Mouse (Mus musculus) left cerebral cortex, postnatal 36 days (tissue): ENCODE measurements around the gene Zfp983. TPM values are rescaled to one million over a fixed set of nuclear protein-coding genes. Genes with fewer than 3 reads are reported as not detected.
"Not testable (repeated sequence)": the region's sequence is repeated elsewhere in the genome, so short reads cannot be mapped to it uniquely, and the experiment has no call there.

Experiments used
- DNase-seq, 2 experiments: peaks; one replicate each; pipeline ENCODE4 v3.0.0; 2021 to 2022; ENCODE audit warnings: low spot score in 2 of 2, mixed read lengths in 1 of 2
- intact Hi-C: fragments of 180-260 bp; cut with DNase I; formaldehyde crosslinking; loops from one replicate; pipeline ENCODE4 v1.15.1; 2025
- total RNA-seq, 2 experiments: library from RNA; stranded (reverse); gene quantifications; 2 replicates each; pipeline ENCODE4 v1.2.3; 2021

Gene Zfp983
- 10 to 100 TPM; 10.6 to 12.1 TPM for total RNA-seq

DNA sequence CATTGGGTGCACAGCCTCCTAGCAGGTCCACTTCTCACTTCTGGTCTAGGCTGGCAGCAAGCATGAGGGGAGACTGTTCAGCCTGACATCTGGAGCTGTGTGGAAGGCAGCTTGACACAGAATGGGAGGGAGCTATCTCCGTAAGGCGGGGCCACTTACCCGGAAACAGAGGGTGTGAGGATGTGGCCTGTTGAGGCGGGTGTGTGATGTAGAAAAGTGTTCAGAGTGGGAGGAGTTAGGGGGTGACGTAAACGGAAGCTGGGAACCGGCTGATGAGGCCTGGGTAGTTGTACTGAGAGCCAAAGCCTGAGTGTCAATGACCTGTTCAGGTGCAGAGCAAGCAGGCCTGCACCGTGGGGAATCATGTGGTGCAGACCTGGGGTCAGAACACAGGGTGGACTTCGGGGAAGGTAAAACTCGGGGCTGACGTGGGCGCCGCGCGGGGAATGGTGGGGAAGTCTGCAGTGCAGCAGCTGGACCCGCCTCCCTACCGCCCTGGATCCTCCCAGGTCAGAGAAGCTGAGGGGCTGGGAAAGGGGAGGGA, at the start of gene Zfp983:
Gene Zfp983, plus strand, starts transcription at position 261 of the 544 bp plus-strand sequence.
- intact Hi-C loops = not testable (repeated sequence)
- peak; percentile 59 to 64 for DNase-seq

DNA sequence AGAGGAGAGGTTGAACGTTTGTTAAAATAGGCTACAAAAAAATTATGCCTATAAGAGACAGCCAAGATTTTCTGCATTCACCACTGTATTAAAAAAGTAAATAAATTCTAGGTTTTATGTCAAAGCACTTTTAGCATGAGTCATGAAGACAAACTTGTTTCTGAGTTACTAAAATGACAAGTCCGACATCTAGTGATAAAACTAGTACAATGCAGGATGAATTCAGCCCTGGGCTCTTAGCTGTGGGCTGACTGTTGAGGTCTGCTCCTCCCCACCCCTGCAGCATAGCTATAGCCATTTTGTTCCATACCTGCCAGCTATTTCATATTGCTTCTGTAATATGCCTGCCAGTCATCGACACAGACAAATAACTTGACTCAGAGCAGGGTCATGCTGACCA, 34.1 kb upstream of the Zfp983 start:
- intact Hi-C loops = no loop called here
- no peak for DNase-seq

DNA sequence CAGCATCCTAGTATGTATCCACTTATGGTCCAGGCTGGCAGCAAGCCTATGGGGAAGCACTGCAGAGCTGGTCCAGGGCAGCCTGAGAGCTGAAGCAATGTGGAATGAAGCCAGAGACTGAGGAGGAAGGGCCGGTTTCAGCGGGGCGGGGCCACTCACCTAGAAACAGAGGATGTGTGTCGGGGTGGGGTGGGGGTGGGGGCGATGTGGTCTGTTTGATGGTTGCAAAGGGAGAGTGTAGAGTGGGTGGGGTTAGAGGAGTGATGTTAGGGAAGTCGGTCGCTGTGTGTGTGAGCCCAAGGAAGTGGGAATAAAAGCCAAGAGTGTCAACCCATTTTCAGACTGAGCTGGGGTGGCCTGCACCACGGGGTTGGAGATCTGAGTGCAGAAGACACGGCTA, 33.1 kb upstream of the Zfp983 start:
- no peak for DNase-seq
- intact Hi-C loops = no loop called here

DNA sequence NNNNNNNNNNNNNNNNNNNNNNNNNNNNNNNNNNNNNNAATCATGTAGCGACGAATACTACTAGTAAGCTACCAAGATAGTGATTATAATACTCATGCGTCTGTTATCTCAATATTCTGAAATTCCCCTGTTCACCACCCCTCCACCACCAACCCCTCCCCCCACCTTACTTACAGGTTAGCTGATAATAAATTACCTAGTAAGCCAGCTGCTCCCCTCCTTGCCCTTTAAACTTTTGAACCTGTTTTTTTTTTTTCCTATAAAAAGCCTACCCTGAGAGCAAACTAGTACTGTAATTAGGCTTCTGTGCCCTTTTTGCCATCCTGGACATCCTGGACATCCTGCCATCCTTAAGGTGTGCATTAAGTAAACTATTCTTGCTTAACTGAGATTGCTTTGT, 26.8 kb upstream of the Zfp983 start:
- intact Hi-C loops = no loop called here
- DNase-seq = no peak

DNA sequence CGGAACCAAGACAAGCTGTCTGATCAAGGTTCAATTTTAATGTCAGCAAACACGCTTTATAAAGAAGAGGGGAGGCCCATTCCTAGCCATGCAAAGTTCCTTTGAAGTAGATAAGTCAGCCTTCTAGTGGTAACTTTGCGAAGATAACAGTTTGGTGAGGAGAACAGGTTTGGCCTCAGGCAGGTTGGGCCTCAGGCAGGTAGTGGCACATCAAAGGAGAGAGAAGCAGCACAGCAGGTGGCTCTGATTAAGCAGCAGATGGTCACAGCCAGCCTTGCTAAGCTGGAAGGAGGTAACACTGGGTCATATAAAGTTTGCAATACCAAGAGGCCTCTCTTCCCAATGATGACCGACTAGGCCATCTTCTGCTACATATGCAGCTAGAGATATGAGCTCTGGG, 14.7 kb upstream of the Zfp983 start:
- intact Hi-C loops, DNase-seq: not testable (repeated sequence)

DNA sequence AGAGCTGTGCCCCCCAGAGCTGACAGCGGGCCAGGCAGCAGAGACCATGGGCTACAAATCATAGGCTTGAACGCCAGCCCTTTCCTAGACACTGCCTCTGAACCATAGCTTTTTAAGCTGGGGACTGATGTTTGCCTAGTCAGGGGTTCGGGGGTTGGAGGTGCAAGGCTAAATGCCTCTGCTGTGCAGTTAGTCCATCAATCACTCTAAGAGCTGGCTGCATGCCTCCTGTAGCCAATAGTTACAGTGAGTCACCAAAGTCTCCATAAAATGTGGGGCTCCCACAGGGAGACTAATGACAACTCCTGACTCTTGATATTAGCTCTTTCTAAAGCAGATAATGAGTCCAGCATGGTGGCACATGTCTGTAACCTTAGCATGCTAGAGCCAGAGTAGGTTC, 1.6 kb upstream of the Zfp983 start:
- intact Hi-C loops = loop anchor here (1.0 kb wide), 1 partner anchor 29 kb away; no protein-coding TSS in a partner anchor
- DNase-seq = no peak

DNA sequence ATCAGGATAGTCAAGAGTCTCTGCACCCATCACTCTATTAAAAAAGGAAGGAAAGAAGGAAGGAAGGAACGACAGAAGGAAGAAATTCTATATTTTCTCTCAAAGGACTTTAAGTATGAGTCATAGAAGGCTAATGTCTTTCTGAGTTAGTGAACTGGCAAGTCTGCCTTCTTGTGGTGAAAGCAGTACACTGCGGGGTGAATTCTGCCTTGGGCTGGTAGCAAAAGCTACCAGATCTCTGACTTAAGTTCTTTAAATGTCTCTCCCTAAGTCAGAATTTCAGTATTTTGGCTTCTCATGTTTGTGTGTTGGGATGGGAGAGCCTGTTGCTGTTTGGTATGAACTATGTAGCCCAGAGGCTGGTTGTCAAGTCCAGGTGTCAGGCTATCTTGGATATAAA, 488 bp upstream of the Zfp983 start:
- DNase-seq = no peak
- intact Hi-C loops = no loop called here

DNA sequence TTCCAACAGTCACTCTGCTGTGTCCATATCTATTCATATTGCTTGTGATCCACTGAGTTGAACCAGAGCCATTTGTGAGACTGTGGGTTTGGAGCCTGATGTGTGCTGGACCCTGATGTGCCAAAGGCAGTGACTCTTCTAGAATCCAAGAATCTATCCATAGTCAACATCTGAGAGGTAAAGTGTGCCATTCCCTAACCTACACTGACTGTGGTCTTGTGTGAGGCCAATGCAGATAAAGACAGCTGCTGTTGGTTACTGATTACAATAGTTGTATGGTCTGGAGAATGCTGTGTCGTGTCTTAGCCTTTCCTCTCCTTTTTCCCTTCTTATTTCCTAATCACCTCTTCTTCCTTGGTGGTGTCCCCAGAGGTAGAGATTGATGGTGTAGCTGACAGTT, 28.4 kb downstream of the Zfp983 start:
- DNase-seq, intact Hi-C loops: not testable (repeated sequence)

DNA sequence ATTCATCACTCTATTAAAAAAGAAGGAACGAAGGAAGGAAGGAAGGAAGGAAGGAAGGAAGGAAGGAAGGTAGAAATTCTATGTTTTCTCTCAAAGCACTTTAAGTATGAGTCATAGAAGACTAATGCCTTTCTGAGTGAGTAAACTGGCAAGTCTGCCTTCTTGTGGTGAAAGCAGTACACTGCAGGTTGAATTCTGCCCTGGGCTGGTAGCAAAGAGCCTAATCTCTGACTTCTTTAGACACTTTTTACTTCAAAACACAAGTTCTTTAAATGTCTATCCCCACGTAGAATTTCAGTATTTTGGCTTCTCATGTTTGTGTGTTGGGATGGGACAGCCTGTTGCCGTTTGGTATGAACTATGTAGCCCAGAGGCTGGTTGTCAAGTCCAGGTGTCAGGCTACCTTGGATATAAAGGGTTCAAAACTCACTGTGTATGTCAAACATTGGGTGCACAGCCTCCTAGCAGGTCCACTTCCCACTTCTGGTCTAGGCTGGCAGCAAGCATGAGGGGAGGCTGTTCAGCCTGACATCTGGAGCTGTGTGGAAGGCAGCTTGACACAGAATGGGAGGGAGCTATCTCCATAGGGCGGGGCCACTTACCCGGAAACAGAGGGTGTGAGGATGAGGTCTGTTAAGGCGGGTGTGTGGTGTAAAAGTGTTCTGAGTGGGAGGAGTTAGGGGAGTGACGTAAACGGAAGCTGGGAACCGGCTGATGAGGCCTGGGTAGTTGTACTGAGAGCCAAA, 29.0 kb downstream of the Zfp983 start:
- intact Hi-C loops = no loop called here

DNA sequence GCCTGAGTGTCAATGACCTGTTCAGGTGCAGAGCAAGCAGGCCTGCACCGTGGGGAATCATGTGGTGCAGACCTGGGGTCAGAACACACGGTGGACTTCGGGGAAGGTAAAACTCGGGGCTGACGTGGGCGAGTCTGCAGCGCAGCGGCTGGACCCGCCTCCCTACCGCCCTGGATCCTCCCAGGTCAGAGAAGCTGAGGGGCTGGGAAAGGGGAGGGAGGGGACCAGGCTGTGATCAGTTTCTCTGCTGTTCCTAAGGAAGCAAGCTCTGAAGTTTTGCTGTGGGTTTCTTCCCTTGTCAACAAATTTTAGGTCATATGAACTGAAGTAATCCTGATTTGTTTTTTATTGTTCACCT, 29.6 kb downstream of the Zfp983 start:
- DNase-seq, intact Hi-C loops: not testable (repeated sequence)

More for the DNA sequence above, 29.0 kb downstream of the Zfp983 start:
- DNase-seq = peak; percentile 75 to 81

DNA sequence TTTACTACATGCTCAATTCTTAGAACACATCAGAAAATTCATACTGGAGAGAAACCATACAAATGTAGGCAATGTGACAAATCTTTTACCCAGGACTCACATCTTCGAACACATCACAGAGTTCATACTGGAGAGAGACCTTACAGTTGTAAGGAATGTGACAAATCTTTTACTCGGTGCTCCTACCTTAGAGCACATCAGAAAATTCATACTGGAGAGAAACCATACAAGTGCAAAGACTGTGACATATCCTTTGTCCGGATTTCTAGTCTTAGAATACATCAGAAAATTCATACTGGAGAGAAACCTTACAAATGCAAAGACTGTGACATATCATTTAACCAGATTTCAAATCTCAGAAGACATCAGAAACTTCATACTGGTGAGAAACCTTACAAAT, 41.1 kb downstream of the Zfp983 start, which contains the start of gene Gm10226:
Gene Gm10226, plus strand, starts transcription at position 301 of the 400 bp plus-strand sequence.
- no peak for DNase-seq
- intact Hi-C loops = no loop called here

DNA sequence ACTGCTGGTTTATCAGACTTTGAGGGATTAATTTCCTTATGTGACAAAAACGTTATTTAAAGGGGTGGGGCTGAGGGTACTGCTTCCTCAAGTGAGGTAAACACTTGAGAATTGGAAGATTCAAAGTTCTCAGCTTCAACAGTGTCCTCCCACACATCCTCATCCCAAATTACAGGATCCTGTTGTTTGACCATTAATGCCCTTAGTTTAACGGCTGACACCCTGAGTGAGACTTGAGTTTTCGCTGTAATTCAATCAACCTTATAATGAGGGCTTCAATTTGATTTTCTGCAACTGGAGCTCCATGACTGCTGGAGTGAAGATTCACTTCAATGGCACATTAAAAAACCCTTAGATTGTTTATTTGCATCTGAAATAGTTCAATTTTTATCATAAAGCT, 42.9 kb downstream of the Zfp983 start:
- DNase-seq = no peak
- intact Hi-C loops = loop anchor here (2.0 kb wide), 1 partner anchor 31 kb away; no protein-coding TSS in a partner anchor

DNA sequence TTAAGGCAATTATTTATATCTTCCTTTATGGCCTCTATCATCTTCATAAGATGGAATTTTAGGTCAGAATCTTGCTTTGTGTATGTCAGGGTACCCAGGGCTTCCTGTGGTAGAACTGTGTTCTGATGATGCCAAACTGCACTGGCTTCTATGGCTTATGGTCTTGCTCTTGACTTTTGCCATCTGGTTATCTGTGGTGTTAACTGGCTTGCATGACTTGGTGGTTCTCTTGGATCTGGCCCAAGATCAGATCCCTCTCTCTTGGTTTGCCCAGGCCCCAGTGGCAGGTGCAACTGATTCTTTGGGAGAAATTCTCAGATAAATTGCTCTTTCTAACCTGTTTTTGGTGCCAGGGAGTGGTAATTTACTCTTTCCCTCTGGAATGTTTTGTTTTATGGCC, 45.6 kb downstream of the Zfp983 start:
- no peak for DNase-seq

DNA sequence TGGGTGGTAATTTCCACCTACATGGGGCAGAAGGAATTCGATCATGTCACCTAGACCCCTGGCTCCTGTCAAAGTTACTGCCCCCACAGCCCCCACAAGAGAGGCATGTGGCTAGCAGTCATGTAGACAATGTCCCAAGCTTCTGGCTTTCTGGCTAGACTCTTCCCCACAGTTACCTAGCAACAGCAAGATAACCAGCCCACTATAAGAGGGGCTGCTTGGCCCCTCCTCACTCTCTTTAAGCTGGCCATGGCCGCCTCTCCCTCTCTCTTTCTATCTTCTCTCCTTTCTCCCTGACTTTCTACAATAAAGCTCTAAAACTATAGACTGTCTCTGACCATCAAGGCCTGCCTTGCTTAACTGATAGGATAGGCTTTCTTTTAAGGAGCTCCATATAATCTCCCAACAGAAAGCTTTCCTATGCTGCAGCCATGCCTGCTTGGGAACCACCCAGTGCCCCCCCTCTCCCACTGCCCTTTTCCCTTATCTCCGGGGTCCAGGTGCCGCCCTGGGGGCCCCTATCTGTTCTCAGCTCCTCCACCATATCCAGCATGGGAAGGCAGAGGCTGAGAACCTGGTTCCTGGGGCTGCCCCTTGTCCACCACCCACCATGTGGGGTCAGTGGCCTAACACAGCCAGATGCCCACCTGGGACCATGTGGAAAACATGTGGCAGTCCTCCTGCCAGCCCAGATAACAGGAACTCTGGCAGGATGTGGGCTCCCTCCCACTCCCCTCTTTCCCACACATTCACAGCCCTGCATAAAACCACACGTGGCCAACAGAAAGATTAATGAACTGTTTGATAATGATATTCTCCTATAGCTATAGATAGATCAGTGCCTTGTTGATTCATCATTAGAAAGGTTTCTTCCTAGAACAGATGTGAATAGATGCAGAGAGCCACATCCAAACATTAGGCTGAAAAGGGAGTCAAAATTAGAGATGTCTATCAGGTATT, 52.1 kb downstream of the Zfp983 start:
- no peak for DNase-seq
- intact Hi-C loops = no loop called here

More for the DNA sequence above, 45.6 kb downstream of the Zfp983 start:
- intact Hi-C loops = no loop called here

DNA sequence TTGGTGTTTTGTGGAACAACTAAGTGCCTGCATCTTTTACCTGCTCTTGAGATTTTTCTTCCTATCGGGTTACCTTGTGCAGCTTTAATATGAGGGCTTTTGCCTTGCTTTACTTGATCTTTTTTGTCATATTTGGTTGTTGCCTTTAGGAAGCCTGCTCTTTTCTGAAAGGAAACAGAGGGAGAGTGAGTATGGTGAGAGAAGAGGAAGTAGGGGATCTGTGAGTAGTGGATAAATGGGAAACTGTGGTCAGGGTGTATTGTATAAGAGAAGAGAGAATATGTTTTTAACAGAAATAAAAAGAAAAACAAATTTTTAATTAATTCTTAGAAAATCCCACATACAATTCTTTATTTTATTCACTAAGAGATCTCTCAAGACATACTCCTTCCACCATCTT, 53.0 kb downstream of the Zfp983 start:
- DNase-seq = no peak
- intact Hi-C loops = no loop called here

DNA sequence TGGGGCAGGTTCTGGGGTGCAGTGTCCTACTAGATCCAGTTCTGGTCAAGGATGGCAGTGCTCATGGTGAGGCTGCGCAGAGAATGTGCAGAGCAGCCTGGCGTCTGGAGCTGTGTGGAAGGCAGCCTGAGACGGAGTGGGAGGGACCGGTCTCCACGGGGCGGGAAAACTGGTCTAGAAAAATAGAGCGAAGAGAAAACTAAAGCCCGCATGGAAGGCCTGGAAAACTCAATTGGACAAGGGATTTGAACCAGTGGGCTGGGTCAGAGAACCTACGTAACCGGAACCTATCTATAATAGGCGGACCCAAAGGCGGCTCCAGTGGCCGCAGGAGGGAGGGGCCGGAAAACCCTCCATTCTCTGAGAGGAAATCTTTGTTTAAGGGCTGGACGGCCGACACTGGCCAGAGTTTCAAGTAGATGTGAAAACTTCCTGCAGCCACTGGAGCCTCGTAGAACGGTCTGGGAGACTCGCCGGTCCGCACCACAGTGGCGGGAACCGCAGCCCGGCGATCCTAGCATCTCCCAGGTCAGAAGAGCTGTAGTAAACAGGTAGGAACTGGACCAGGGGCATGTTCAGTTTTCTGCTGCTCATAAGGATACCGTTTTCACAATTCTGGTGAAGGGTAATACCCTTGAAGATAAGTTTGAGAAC, 57.0 kb downstream of the Zfp983 start, which contains the start of gene Zfp760:
Gene Zfp760, plus strand, starts transcription at position 399 of the 654 bp plus-strand sequence.
- peak; percentile 78 to 79 for DNase-seq
- intact Hi-C loops = no loop called here

DNA sequence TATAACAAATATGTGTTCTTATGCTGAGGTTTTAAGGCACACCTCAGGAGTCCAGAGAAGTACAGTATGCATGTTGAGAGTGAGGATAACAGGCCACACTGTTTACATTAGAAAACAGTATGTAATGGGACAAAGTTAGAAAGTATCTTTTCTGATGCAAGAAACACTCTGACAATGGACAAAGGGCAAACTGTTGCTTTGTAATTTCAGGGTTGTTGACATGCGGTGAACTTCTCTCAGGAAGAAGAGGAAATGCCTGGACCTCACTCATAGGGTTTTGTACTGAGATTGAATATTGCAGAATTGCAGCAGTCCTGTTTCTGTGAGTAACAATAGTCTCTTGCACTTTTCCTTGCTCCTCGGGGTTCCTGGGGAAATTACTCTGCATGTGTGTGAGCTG, 58.0 kb downstream of the Zfp983 start:
- intact Hi-C loops = no loop called here
- no peak for DNase-seq
